Mouse (Mus musculus): ENCODE measurements at regions not wholly inside any gene's neighbourhood (a gene's known extent, or its start where the extent isn't known, plus 50 kb on each side); places are given as distances from the start of the nearest gene placed in this dataset.

GRCm38 (mm10) chr10:66177318-66177717 lies 918.6 kb upstream of the Jmjd1c start:
- TF ChIP-seq ZC3H11A (IDR thresholded peaks at IDR 0.05; ENCODE audit: borderline replicate concordance, low read depth, low read length) (no peak), ZNF384 (IDR thresholded peaks at IDR 0.05; ENCODE audit: low read depth, low read length) (no peak), CHD2 (IDR thresholded peaks at IDR 0.05; ENCODE audit: low read depth, low read length) (no peak), HCFC1 (IDR thresholded peaks at IDR 0.05; ENCODE audit: borderline replicate concordance, insufficient read depth, low read length) (no peak)
